Mouse (Mus musculus) kidney, adult 2 months (tissue): Measurements from ENCODE around the gene Lmx1a. TPM values are rescaled to one million over a fixed set of nuclear protein-coding genes. Genes with fewer than 3 reads are reported as not detected.
A peak's percentile ranks its signal among the peaks of the same experiment; 100 is the strongest.

ENCODE experiments used
- DNase-seq: peaks from one replicate; pipeline ENCODE4 v3.0.0; 2021
- H3K27ac ChIP-seq: fragments of 200-500 bp; 2 replicates; pipeline ENCODE4 v1.5.1; 2012; ENCODE audit warnings: low read depth, low read length, control low read depth, inconsistent platforms; ENCODE audit not compliant: insufficient read depth
- H3K27me3 ChIP-seq: fragments of 200-500 bp; replicated peaks from 2 replicates; pipeline ENCODE4 v1.6.1; 2012; ENCODE audit warnings: mild to moderate bottlenecking, moderate library complexity, low read length, inconsistent platforms; ENCODE audit not compliant: control insufficient read depth, insufficient read depth
- H3K36me3 ChIP-seq: fragments of 200-500 bp; 2 replicates; pipeline ENCODE4 v1.6.1; 2012; ENCODE audit warnings: mild to moderate bottlenecking, moderate library complexity, low read length, inconsistent platforms; ENCODE audit not compliant: control insufficient read depth, insufficient read depth
- H3K4me1 ChIP-seq: fragments of 200-500 bp; 2 replicates; pipeline ENCODE4 v1.6.1; 2011; ENCODE audit warnings: low read length; ENCODE audit not compliant: control insufficient read depth, insufficient read depth
- H3K4me3 ChIP-seq: fragments of 200-500 bp; 2 replicates; pipeline ENCODE4 v1.5.1; 2011; ENCODE audit warnings: mild to moderate bottlenecking, low read depth, low read length, control low read depth; ENCODE audit not compliant: insufficient read depth
- CTCF ChIP-seq: fragments of 200-500 bp; conservative IDR thresholded peaks from 2 replicates; pipeline ENCODE4 v1.5.1; 2011; ENCODE audit warnings: low read depth, mild to moderate bottlenecking, control low read depth, low read length, moderate library complexity, mixed read lengths; ENCODE audit not compliant: insufficient read depth, insufficient read length
- POLR2A ChIP-seq: fragments of 200-500 bp; IDR thresholded peaks from one replicate; pipeline ENCODE4 v1.6.1; 2011; ENCODE audit warnings: low read depth, low read length, control low read depth
- WGBS: fragments of 180-500 bp; shearing (Covaris S2); methylation state at CpG from one replicate; pipeline ENCODE4 v1.1.7; 2018; 5-methylcytosine and 5-hydroxymethylcytosine counted together
- polyA plus RNA-seq: library from polyadenylated mRNA; depleted of rRNA; stranded (reverse); fragments of >200 nt; gene quantifications from 2 replicates; pipeline ENCODE4 v1.2.3, GENCODE M21; 2012; rRNA removed

The Lmx1a gene
- polyA plus RNA-seq, 1 experiment, result 0.02 TPM

- H3K4me1 ChIP-seq, result no peaks in the 10 kb centered on the region
- no peaks in the 10 kb centered on the region for H3K27me3 ChIP-seq
- WGBS, result 23% methylated on average over 9 of the region's 9 CpGs
- DNase-seq, result no peak
- no peak overlapping the region for H3K4me3 ChIP-seq
- H3K36me3 ChIP-seq, result no peaks in the 10 kb centered on the region
- H3K27ac ChIP-seq, result no peak overlapping the region
- TF ChIP-seq POLR2A, result no peak
- TF ChIP-seq CTCF, result no peak
These were observed 199.8 kb downstream of the Lmx1a start for GRCm38 (mm10) chr1:167888816-167889215.

DNA sequence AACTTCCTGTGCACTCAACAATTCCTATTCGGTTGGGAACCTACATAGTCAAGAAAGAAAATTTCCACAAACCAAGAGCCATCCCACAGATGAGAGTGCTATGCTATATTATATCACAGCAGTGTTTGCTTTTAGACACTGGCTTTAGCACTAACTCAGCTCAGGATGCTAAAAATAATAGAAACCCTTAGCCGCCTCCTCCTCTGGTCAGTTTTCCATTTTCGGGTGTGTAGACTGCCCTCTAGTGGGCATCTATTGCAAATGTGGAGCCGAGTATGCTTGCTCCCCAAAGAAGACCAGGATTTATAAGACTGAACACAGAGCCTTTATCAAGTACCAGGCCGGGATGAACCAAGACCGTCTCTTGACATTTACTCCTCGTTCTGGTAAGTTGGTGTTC lies 207.2 kb downstream of the Lmx1a start:
- Histone ChIP-seq H3K36me3 (no peaks in the 10 kb centered on the region), H3K4me3 (no peak overlapping the region), H3K27me3 (no peaks in the 10 kb centered on the region), H3K27ac (no peak overlapping the region), H3K4me1 (no peaks in the 10 kb centered on the region)
- 32% methylated on average over 7 of the region's 7 CpGs for WGBS
- DNase-seq, result peak; percentile 19
- TF ChIP-seq POLR2A, result no peak
- TF ChIP-seq CTCF, result peak; percentile 60

Other genes with a start within 250 kb of the Lmx1a start
- 3.0 and 3.6 TPM in 2 replicates for gene Lrrc52, start 222.5 kb upstream of the Lmx1a start, polyA plus RNA-seq
- 2.3 and 3.5 TPM in 2 replicates for gene Rxrg, start 90.9 kb upstream of the Lmx1a start, polyA plus RNA-seq